Mouse (Mus musculus) E14TG2a.4 (cell line): ENCODE results near the gene Sfn.

Experiments
- H3K27me3 ChIP-seq: 2 replicates; pipeline ENCODE4 v1.6.1; 2014; ENCODE audit warnings: low read length, control low read depth; ENCODE audit not compliant: insufficient read depth
- H3K36me3 ChIP-seq: 2 replicates; pipeline ENCODE4 v1.6.1; 2014; ENCODE audit warnings: low read length, control low read depth; ENCODE audit not compliant: insufficient read depth
- H3K4me1 ChIP-seq: replicated peaks from 2 replicates; pipeline ENCODE4 v1.6.1; 2014; ENCODE audit warnings: low read depth, low read length, control low read depth
- H3K4me3 ChIP-seq: replicated peaks from 2 replicates; pipeline ENCODE4 v1.5.1; 2014; ENCODE audit warnings: mild to moderate bottlenecking, low read length
- H3K9me3 ChIP-seq: 2 replicates; pipeline ENCODE4 v1.6.1; 2014; ENCODE audit warnings: low read length, control low read depth
- CTCF ChIP-seq: conservative IDR thresholded peaks from 2 replicates; pipeline ENCODE4 v1.5.1; 2014; ENCODE audit warnings: low read length
- NANOG ChIP-seq: IDR thresholded peaks from 2 replicates; pipeline ENCODE4 v1.6.1; 2014; ENCODE audit warnings: borderline replicate concordance, low read length, mixed read lengths
- POU5F1 ChIP-seq: IDR thresholded peaks from 2 replicates; pipeline ENCODE4 v1.6.1; 2014; ENCODE audit warnings: low read length, borderline replicate concordance

Gene Sfn

DNA sequence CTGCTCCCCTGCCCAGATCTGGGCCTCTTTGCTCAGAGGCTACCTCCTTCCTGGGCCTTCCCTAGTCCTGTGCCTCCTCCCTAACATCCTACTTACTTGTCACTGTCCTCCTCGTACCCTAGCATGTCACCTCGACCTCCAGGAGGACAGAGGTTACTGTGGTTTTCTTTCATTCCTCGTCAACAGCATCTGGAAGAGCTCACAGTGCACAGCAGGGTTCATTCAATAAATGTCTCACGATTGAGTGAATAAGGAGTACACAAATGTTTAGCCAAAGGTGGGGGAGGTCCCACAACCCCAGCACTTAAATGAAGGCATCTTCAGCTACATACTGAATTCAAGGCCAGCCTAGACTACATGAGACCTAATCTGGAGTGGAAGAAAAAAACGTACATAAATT is 24.3 kb upstream of the Sfn start:
- Histone ChIP-seq H3K27me3 (no peaks in the 10 kb centered on the region), H3K4me1 (peaks cover 86% of the 10 kb centered on the region), H3K36me3 (peaks cover 62% of the 10 kb centered on the region), H3K9me3 (no peaks in the 10 kb centered on the region), H3K4me3 (peak overlapping the region; percentile 65)
- TF ChIP-seq POU5F1 (no peak), NANOG (peak; percentile 61; the same call in 1 of the 2 replicates), CTCF (no peak)

DNA sequence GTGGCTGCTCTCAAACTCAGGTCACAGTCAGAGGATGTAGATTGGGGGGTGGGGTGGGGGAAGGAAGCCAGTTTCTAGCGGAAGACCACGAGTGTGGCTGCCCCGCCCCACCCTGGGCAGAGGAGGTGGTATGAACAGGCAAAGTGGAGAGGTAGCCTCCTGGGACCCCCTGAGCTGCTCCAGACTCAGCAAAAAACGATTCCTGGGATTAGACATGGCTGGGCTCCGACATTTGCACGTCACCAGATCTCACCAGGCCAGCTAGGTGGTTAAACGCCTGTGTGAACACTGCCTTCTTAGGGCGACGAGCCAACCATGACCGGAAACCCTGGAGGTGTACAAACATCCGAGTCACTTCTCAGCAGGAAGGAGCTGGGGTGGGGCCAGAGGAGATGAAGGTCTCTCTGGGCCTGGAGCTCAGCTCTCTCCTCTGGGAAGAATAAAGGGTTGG is 23.7 kb upstream of the Sfn start:
- Histone ChIP-seq H3K27me3 (no peaks in the 10 kb centered on the region), H3K9me3 (no peaks in the 10 kb centered on the region), H3K36me3 (peaks cover 62% of the 10 kb centered on the region), H3K4me1 (peaks cover 86% of the 10 kb centered on the region), H3K4me3 (peak overlapping the region; percentile 65)
- no peak for TF ChIP-seq POU5F1
- no peak for TF ChIP-seq CTCF
- no peak for TF ChIP-seq NANOG

DNA sequence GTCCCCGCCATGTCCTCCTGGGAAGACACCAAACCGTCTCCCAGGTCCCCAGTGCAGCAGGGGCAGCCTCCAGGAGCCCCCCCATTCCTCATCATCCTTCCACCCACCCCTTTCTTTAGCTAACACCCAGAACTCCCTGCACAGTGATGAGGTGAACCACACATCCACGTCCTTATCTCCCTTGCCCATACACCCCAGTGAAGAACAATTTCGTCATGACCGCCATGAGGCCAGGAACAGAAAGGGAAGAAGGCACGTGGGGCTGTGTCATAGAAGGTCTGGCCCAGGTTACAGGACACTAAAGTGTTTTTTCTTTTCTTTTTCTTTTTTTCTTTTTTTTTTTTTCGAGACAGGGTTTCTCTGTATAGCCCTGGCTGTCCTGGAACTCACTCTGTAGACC is 22.9 kb upstream of the Sfn start:
- TF ChIP-seq NANOG, result no peak
- no peak for TF ChIP-seq POU5F1
- TF ChIP-seq CTCF, result no peak
- peaks cover 64% of the 10 kb centered on the region for H3K36me3 ChIP-seq
- peaks cover 88% of the 10 kb centered on the region for H3K4me1 ChIP-seq
- H3K4me3 ChIP-seq, result peak overlapping the region; percentile 65
- no peaks in the 10 kb centered on the region for H3K9me3 ChIP-seq
- no peaks in the 10 kb centered on the region for H3K27me3 ChIP-seq

DNA sequence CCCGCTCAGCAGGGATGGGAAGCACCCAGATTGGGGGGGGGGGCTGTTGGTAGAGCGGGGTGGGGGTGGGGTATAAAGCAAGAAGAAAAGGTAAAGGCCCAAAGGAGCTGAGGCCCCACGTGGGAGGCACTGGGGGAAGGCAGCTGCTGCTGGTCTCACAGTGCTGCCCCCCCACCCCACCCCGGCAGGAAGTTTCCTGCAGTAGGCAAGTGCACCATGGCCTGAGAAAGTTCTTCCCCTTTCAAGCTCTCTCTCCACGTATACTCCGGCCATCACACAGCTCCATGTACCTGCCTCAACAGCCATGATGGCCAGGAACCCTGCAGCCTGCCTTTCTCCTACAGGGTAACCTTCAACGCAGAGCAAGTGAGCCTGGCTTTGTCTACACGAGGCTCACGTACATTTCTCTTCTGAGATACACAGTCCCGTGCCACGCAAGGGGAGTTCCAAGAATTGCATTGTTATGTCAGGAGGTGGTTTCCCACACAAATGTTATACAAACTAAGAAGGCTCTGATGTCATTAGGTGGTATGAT is 20.3 kb upstream of the Sfn start:
- peaks cover 76% of the 10 kb centered on the region for H3K4me1 ChIP-seq
- no peaks in the 10 kb centered on the region for H3K9me3 ChIP-seq
- H3K36me3 ChIP-seq, result peaks cover 65% of the 10 kb centered on the region
- no peaks in the 10 kb centered on the region for H3K27me3 ChIP-seq
- TF ChIP-seq POU5F1 (no peak), CTCF (no peak), NANOG (no peak)
- peak overlapping the region; percentile 39 for H3K4me3 ChIP-seq

DNA sequence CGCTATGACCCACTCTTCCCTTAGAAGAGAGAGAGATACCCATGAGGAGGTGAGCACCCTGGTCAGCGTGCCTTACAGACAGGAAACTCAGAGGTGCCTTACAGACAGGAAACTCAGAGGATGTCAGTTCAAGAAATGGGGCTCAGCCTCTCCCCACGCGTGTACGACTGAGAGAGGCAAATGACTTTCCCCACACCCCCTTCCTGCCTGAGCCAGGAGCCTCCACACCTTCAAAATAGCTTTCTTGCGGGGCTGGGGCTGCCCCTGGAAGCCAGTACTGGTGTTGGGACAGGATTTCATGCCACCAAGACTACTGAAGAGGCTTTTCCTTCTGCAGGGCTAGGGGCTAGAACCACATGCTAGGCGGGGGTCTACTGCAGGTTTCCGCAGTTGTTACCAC is 18.7 kb upstream of the Sfn start:
- TF ChIP-seq POU5F1 (no peak), CTCF (no peak), NANOG (no peak)
- peaks cover 67% of the 10 kb centered on the region for H3K36me3 ChIP-seq
- H3K9me3 ChIP-seq, result no peaks in the 10 kb centered on the region
- H3K4me3 ChIP-seq, result no peak overlapping the region
- peaks cover 75% of the 10 kb centered on the region for H3K4me1 ChIP-seq
- H3K27me3 ChIP-seq, result no peaks in the 10 kb centered on the region

DNA sequence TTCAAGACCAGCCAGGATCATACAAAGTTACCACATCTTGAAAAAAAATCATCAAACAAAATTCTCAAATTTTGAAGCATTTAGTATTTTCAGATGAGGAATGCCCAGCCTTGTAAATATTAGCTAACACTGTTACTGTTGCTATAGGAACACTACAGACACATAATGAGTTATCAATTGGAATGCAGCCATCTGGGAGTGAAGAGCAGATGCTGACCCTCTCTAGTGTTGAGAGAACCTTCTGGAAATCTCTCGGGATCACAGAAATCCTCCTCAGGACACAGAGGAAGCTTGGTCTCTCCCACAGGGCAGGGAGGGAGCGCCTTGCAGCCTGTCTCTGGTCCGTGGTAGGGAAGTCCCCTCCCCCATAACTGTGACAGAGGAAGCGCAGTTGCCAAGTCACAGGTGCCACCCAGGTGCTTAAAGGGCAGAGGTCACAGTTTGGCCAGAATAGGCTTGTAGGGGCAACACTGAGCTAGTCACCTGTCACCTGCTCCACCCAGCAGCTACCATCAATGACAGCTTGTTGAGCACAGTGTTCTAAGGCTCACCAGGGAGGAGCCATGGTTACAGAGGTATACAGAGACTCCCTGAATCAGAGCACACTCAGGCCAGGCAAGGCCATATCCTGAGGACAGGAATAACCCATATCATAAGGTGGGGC is 17.6 kb upstream of the Sfn start:
- H3K36me3 ChIP-seq, result peaks cover 72% of the 10 kb centered on the region
- H3K27me3 ChIP-seq, result no peaks in the 10 kb centered on the region
- no peaks in the 10 kb centered on the region for H3K9me3 ChIP-seq
- no peak for TF ChIP-seq CTCF
- H3K4me1 ChIP-seq, result peaks cover 75% of the 10 kb centered on the region
- no peak overlapping the region for H3K4me3 ChIP-seq

DNA sequence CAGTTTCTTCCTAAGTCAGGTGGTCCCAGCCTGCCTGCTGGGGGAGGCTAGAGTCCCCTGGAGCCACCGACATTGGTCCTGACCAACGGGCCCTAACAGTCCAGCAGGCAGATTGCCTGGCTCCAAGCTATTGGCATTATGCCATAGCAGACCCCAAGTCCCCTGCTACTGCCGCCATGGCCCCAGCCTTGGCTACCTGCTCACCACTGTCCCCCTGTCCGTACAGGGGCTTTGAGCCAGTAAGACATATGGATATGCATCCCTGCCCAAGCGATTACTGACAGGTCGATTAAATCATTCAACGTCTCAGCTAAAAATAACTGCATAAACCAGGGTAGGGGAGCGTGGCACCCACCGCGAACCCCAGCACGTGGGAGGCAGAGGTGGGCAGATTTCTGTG is 16.0 kb upstream of the Sfn start:
- Histone ChIP-seq H3K4me3 (no peak overlapping the region), H3K27me3 (no peaks in the 10 kb centered on the region), H3K36me3 (peaks cover 78% of the 10 kb centered on the region), H3K4me1 (peaks cover 79% of the 10 kb centered on the region), H3K9me3 (no peaks in the 10 kb centered on the region)
- no peak for TF ChIP-seq CTCF
- TF ChIP-seq NANOG, result no peak
- TF ChIP-seq POU5F1, result no peak

DNA sequence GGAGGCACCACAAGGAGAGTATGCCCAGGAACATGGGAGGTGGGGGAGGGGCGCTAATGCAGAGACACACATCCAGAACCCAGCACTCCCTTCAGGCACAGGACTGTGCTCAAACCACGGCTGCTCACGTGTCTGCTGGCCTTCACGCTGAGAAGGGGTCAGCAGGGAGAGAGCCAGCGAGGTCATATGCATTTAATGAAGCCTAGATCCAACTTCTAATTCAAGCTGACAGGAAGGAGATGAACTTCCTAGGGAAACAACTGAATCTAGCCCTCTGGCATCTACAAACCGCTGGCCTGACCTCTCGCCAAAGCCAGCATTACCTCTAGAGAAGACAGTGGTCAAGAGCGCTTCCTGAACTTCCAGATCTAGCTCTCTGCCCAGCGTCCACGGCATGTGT is 13.4 kb upstream of the Sfn start:
- peaks cover 84% of the 10 kb centered on the region for H3K36me3 ChIP-seq
- peaks cover 77% of the 10 kb centered on the region for H3K4me1 ChIP-seq
- no peak overlapping the region for H3K4me3 ChIP-seq
- TF ChIP-seq NANOG, result no peak
- TF ChIP-seq POU5F1, result no peak
- no peak for TF ChIP-seq CTCF
- H3K9me3 ChIP-seq, result no peaks in the 10 kb centered on the region
- H3K27me3 ChIP-seq, result no peaks in the 10 kb centered on the region

DNA sequence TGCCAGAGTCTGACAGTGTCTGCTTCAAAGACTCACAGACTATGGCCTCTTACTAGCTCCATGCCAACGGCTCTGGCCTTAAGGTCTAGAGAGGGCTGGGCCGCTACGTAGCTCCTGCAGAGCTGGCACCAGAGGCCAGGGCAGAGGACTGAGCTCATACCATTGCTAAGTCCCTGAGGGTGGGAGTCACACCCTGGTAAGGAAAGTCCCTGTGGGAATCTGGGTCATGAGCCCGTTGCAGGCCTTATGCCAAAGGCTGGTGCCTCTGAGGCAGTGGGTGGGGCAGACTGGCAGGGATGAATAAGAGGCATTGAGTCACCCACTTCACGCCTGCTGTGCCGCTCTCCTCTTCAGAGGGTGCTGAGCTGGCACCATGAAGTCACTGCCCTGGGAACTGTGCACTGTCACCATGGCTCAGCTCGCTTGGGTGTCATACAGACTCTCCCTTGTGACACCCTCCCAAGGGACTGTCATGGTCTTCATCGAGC is 12.3 kb upstream of the Sfn start:
- H3K36me3 ChIP-seq, result peaks cover 85% of the 10 kb centered on the region
- H3K27me3 ChIP-seq, result no peaks in the 10 kb centered on the region
- H3K4me3 ChIP-seq, result peak overlapping the region; percentile 6; the same call in 1 of the 2 replicates
- no peaks in the 10 kb centered on the region for H3K9me3 ChIP-seq
- TF ChIP-seq NANOG, result no peak
- TF ChIP-seq POU5F1, result no peak
- H3K4me1 ChIP-seq, result peaks cover 77% of the 10 kb centered on the region
